In the genomic region with DNA sequence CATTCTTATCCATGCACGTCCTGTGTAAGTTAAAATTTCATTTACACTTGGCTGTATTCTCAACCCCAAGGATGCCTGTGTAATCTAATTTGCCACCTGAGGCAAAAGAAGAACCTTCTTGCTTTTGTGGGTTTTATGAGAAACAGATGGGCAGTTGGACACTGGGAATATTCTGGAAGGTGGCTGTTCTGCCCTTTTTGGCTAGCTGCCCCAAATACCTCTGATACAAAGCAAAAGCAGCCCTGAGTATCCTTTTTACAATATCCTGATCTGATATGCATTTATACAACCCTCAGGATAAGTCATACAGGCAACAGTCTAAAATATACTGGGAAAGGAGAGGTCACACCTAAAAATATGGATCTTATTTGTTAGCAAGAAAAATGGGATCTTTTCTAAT, we compare ENCODE assay signal across 29 mouse cellular contexts.
DNase-seq lines count a peak whose midpoint lies in the region; ATAC-seq lines count a peak whose summit lies in the region.
"Had no signal": no experiment of that assay in that cellular context is flagged by ENCODE, and none has a peak within 500 bp of the region (broad histone marks: within the 10 kb centered on the region; RNA-seq: fewer than 3 reads in every experiment).

No protein-coding gene starts in this region.

- H3K4me1 ChIP-seq in embryonic facial prominence, embryonic 11.5 days (ENCODE audit: control insufficient read depth, insufficient read depth, low read length), result no peaks in the 10 kb centered on the region
- H3K4me1 ChIP-seq in embryonic facial prominence, embryonic 10.5 days, result no peaks in the 10 kb centered on the region
- no peaks in the 10 kb centered on the region for H3K4me1 ChIP-seq in limb, embryonic 13.5 days
- no peaks in the 10 kb centered on the region for H3K4me1 ChIP-seq in limb, embryonic 10.5 days
- H3K4me1 ChIP-seq: embryonic facial prominence, embryonic 12.5 days; forebrain, embryonic 12.5 days; heart, embryonic 12.5 days; hindbrain, embryonic 12.5 days; intestine, embryonic 15.5 days had no signal

- no peak overlapping the region for H3K4me2 ChIP-seq in embryonic facial prominence, embryonic 11.5 days (ENCODE audit: low read depth, low read length)
- H3K4me2 ChIP-seq in limb, embryonic 13.5 days (replicated peaks), result no peak overlapping the region
- H3K4me2 ChIP-seq: embryonic facial prominence, embryonic 12.5 days; forebrain, embryonic 12.5 days; forebrain, embryonic 15.5 days; heart, embryonic 12.5 days; heart, embryonic 15.5 days; hindbrain, embryonic 12.5 days; hindbrain, embryonic 15.5 days; intestine, embryonic 15.5 days had no signal

- no peak for ATAC-seq in embryonic facial prominence, embryonic 11.5 days (replicated peaks; ENCODE audit: insufficient number of reproducible peaks, low FRiP score, low TSS enrichment, low read depth)
- ATAC-seq in limb, embryonic 13.5 days (ENCODE audit: low FRiP score, low read depth), result peak; percentile 28; the same call in 1 of the 2 replicates
- ATAC-seq: forebrain, embryonic 15.5 days; intestine, embryonic 15.5 days; Patski had no signal

- 37% methylated on average over 1 of the region's 1 CpGs for WGBS in embryonic facial prominence, embryonic 11.5 days
- 44% methylated on average over 1 of the region's 1 CpGs for WGBS in embryonic facial prominence, embryonic 10.5 days
- WGBS in limb, embryonic 13.5 days, result 21% methylated on average over 1 of the region's 1 CpGs
- WGBS in limb, embryonic 10.5 days, result 52% methylated on average over 1 of the region's 1 CpGs

- H3K4me3 ChIP-seq in embryonic facial prominence, embryonic 11.5 days (ENCODE audit: low read depth, low read length), result no peak overlapping the region
- H3K4me3 ChIP-seq in embryonic facial prominence, embryonic 10.5 days, result no peak overlapping the region
- no peak overlapping the region for H3K4me3 ChIP-seq in limb, embryonic 13.5 days
- no peak overlapping the region for H3K4me3 ChIP-seq in limb, embryonic 10.5 days
- H3K4me3 ChIP-seq: embryonic facial prominence, embryonic 12.5 days; erythroblast, embryonic 14.5 days; forebrain, embryonic 12.5 days; forebrain, embryonic 15.5 days; heart, embryonic 12.5 days; heart, embryonic 15.5 days; hindbrain, embryonic 12.5 days; hindbrain, embryonic 15.5 days; intestine, embryonic 15.5 days had no signal

- H3K27me3 ChIP-seq in embryonic facial prominence, embryonic 11.5 days (ENCODE audit: control insufficient read depth, insufficient read depth, low read length), result no peaks in the 10 kb centered on the region
- H3K27me3 ChIP-seq in embryonic facial prominence, embryonic 10.5 days (replicated peaks; ENCODE audit: low read depth, poor library complexity, severe bottlenecking), result no peaks in the 10 kb centered on the region
- H3K27me3 ChIP-seq in limb, embryonic 13.5 days, result peaks cover 3% of the 10 kb centered on the region; the same call in 1 of the 2 replicates
- 0 out of 2 replicates have a peak, but pooled peaks cover 5% of the 10 kb centered on the region for H3K27me3 ChIP-seq in limb, embryonic 10.5 days (ENCODE audit: low read depth, poor library complexity, severe bottlenecking)
- H3K27me3 ChIP-seq: CH12.LX; embryonic facial prominence, embryonic 12.5 days; forebrain, embryonic 12.5 days; forebrain, embryonic 15.5 days; heart, embryonic 12.5 days; heart, embryonic 15.5 days; hindbrain, embryonic 12.5 days; hindbrain, embryonic 15.5 days; intestine, embryonic 15.5 days; Patski had no signal

- H3K27ac ChIP-seq in embryonic facial prominence, embryonic 11.5 days (replicated peaks; ENCODE audit: low read depth, low read length), result no peak overlapping the region
- H3K27ac ChIP-seq in embryonic facial prominence, embryonic 10.5 days (replicated peaks), result no peak overlapping the region
- no peak overlapping the region for H3K27ac ChIP-seq in limb, embryonic 13.5 days
- H3K27ac ChIP-seq in limb, embryonic 10.5 days, result no peak overlapping the region
- H3K27ac ChIP-seq: embryonic facial prominence, embryonic 12.5 days; forebrain, embryonic 12.5 days; forebrain, embryonic 15.5 days; heart, embryonic 15.5 days; hindbrain, embryonic 12.5 days; hindbrain, embryonic 15.5 days; intestine, embryonic 15.5 days had no signal

- DNase-seq in cerebellum, adult 9-11 months, result peak; percentile 2
- DNase-seq in cerebellum, adult 11 months, result no peak
- DNase-seq in embryonic facial prominence, embryonic 11.5 days (ENCODE audit: low spot score), result peak; percentile 20
- no peak for DNase-seq in embryonic facial prominence, embryonic 10.5 days (ENCODE audit: low spot score)
- no peak for DNase-seq in limb, embryonic 10.5 days (ENCODE audit: low spot score)
- DNase-seq in heart, postnatal 4 days, result no peak
- DNase-seq in right cerebral cortex, postnatal 25 days, result no peak
- DNase-seq: adrenal gland, postnatal 10 days; B cell, adult 2 months; cerebellum, postnatal 36 days; embryo, embryonic 11 days; gastrocnemius, postnatal 25 days; heart, adult 18-20 months; heart, postnatal 10 days; heart, postnatal 36 days; kidney, adult 11 months had no signal

- no peak overlapping the region for H3K9ac ChIP-seq in embryonic facial prominence, embryonic 11.5 days (replicated peaks; ENCODE audit: low read length)
- no peak overlapping the region for H3K9ac ChIP-seq in limb, embryonic 13.5 days
- H3K9ac ChIP-seq: embryonic facial prominence, embryonic 12.5 days; forebrain, embryonic 12.5 days; forebrain, embryonic 15.5 days; heart, embryonic 12.5 days; heart, embryonic 15.5 days; hindbrain, embryonic 12.5 days; hindbrain, embryonic 15.5 days; intestine, embryonic 15.5 days had no signal

- no peaks in the 10 kb centered on the region for H3K36me3 ChIP-seq in embryonic facial prominence, embryonic 11.5 days (replicated peaks; ENCODE audit: control insufficient read depth, insufficient read depth, low read depth, low read length)
- H3K36me3 ChIP-seq in embryonic facial prominence, embryonic 10.5 days (replicated peaks), result no peaks in the 10 kb centered on the region
- no peaks in the 10 kb centered on the region for H3K36me3 ChIP-seq in limb, embryonic 13.5 days
- H3K36me3 ChIP-seq in limb, embryonic 10.5 days, result no peaks in the 10 kb centered on the region
- H3K36me3 ChIP-seq: embryonic facial prominence, embryonic 12.5 days; forebrain, embryonic 12.5 days; forebrain, embryonic 15.5 days; G1E; heart, embryonic 12.5 days; heart, embryonic 15.5 days; hindbrain, embryonic 12.5 days; hindbrain, embryonic 15.5 days; intestine, embryonic 15.5 days had no signal

- no peaks in the 10 kb centered on the region for H3K9me3 ChIP-seq in embryonic facial prominence, embryonic 11.5 days (replicated peaks; ENCODE audit: control insufficient read depth, low read length)
- H3K9me3 ChIP-seq in embryonic facial prominence, embryonic 10.5 days, result no peaks in the 10 kb centered on the region
- no peaks in the 10 kb centered on the region for H3K9me3 ChIP-seq in limb, embryonic 13.5 days
- no peaks in the 10 kb centered on the region for H3K9me3 ChIP-seq in limb, embryonic 10.5 days (replicated peaks)
- H3K9me3 ChIP-seq: embryonic facial prominence, embryonic 12.5 days; forebrain, embryonic 12.5 days; forebrain, embryonic 15.5 days; G1E; heart, embryonic 12.5 days; heart, embryonic 15.5 days; hindbrain, embryonic 12.5 days; hindbrain, embryonic 15.5 days; intestine, embryonic 15.5 days had no signal

Comparison
In these comparisons a context has a peak if more than half of its experiments do, and no peak if none do; other contexts are left out.
1. DNase-seq: peak in cerebellum, adult 9-11 months (single experiment) and embryonic facial prominence, embryonic 11.5 days (single experiment); none in cerebellum, adult 11 months (single experiment), embryonic facial prominence, embryonic 10.5 days (single experiment), limb, embryonic 10.5 days (single experiment), heart, postnatal 4 days (single experiment) and right cerebral cortex, postnatal 25 days (single experiment).